Mouse (Mus musculus): ENCODE measurements around the gene C5ar2. TPM values are rescaled to one million over a fixed set of nuclear protein-coding genes. Genes with fewer than 3 reads are reported as not detected.

The C5ar2 gene
- polyA plus RNA-seq, 1 experiment from 2014 or later = 1.2 TPM

GRCm38 (mm10) chr7:16284001-16284400 lies 40.0 kb upstream of the C5ar2 start:
- no peak overlapping the region for H3K27ac ChIP-seq (ENCODE audit: low read depth)
- no peak overlapping the region for H3K4me2 ChIP-seq (ENCODE audit: low read depth, low read length)
- 93% methylated on average over 8 of the region's 8 CpGs for WGBS (ENCODE audit: insufficient replicate concordance)
- TF ChIP-seq EP300 (IDR thresholded peaks at IDR 0.05; ENCODE audit: low read depth) (no peak), CTCF (IDR thresholded peaks at IDR 0.05; ENCODE audit: low read depth) (no peak)
- DNase-seq (no peak), ATAC-seq (no peak)
- no peaks in the 10 kb centered on the region for H3K9me3 ChIP-seq (ENCODE audit: low read length)
- no peak overlapping the region for H3K4me3 ChIP-seq (ENCODE audit: low read depth, low read length)
- no peak overlapping the region for H3K9ac ChIP-seq (replicated peaks)
- no peaks in the 10 kb centered on the region for H3K27me3 ChIP-seq (ENCODE audit: insufficient read depth, low read length)
- H3K4me1 ChIP-seq (ENCODE audit: insufficient read depth) = peaks cover 11% of the 10 kb centered on the region
- H3K36me3 ChIP-seq (replicated peaks; ENCODE audit: insufficient read depth, low read length) = peaks cover 46% of the 10 kb centered on the region

- H3K9ac ChIP-seq (replicated peaks) = no peak overlapping the region
- no peak for DNase-seq
- H3K4me3 ChIP-seq (ENCODE audit: low read depth, low read length) = no peak overlapping the region
- ATAC-seq = no peak
- H3K9me3 ChIP-seq (ENCODE audit: low read length) = no peaks in the 10 kb centered on the region
- H3K27me3 ChIP-seq (ENCODE audit: insufficient read depth, low read length) = no peaks in the 10 kb centered on the region
- TF ChIP-seq EP300 (IDR thresholded peaks at IDR 0.05; ENCODE audit: low read depth) (no peak), CTCF (IDR thresholded peaks at IDR 0.05; ENCODE audit: low read depth) (no peak)
- no peak overlapping the region for H3K4me2 ChIP-seq (ENCODE audit: low read depth, low read length)
- peaks cover 52% of the 10 kb centered on the region for H3K36me3 ChIP-seq (replicated peaks; ENCODE audit: insufficient read depth, low read length)
- peaks cover 11% of the 10 kb centered on the region for H3K4me1 ChIP-seq (ENCODE audit: insufficient read depth)
- 91% methylated on average over 12 of the region's 13 CpGs for WGBS (ENCODE audit: insufficient replicate concordance)
- H3K27ac ChIP-seq (ENCODE audit: low read depth) = no peak overlapping the region
Observed at GRCm38 (mm10) chr7:16282334-16282733, 38.4 kb upstream of the C5ar2 start.

GRCm38 (mm10) chr7:16280721-16281120 lies 36.8 kb upstream of the C5ar2 start:
- TF ChIP-seq EP300 (IDR thresholded peaks at IDR 0.05; ENCODE audit: low read depth) = no peak
- no peak for TF ChIP-seq CTCF (IDR thresholded peaks at IDR 0.05; ENCODE audit: low read depth)
- peaks cover 17% of the 10 kb centered on the region for H3K4me1 ChIP-seq (ENCODE audit: insufficient read depth)
- H3K27me3 ChIP-seq (ENCODE audit: insufficient read depth, low read length) = no peaks in the 10 kb centered on the region
- no peaks in the 10 kb centered on the region for H3K9me3 ChIP-seq (ENCODE audit: low read length)
- WGBS (ENCODE audit: insufficient replicate concordance) = 80% methylated on average over 11 of the region's 11 CpGs
- H3K4me3 ChIP-seq (ENCODE audit: low read depth, low read length) = no peak overlapping the region
- ATAC-seq = no peak
- H3K4me2 ChIP-seq (ENCODE audit: low read depth, low read length) = no peak overlapping the region
- H3K9ac ChIP-seq (replicated peaks) = no peak overlapping the region
- no peak overlapping the region for H3K27ac ChIP-seq (ENCODE audit: low read depth)
- peaks cover 66% of the 10 kb centered on the region for H3K36me3 ChIP-seq (replicated peaks; ENCODE audit: insufficient read depth, low read length)
- no peak for DNase-seq

- Histone ChIP-seq H3K4me1 (ENCODE audit: insufficient read depth) (peaks cover 40% of the 10 kb centered on the region), H3K36me3 (replicated peaks; ENCODE audit: insufficient read depth, low read length) (peaks cover 26% of the 10 kb centered on the region)
- 50% methylated on average over 10 of the region's 10 CpGs for WGBS (ENCODE audit: insufficient replicate concordance)
Observed at GRCm38 (mm10) chr7:16274922-16275890, 31.3 kb upstream of the C5ar2 start.

DNA sequence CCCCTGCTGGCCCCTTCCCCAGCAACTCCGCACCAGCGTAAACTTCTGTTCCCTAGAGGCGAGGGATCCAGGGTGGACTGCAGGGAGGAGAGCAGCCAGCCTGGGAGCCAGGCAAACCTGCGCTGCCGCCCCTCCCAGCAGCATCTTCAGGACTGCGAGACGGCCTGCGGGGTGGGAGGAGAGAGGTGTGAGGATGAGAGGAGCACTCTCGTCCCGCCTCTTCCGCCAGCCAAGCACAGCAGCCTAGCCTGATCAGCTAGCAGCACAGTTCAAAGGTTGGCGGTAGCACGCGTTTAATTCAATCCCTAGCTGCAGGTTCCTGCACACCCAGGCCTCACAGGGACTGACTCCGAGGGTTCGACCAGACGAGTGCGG lies 29.8 kb upstream of the C5ar2 start:
- H3K27me3 ChIP-seq (ENCODE audit: insufficient read depth, low read length) = no peaks in the 10 kb centered on the region
- H3K9me3 ChIP-seq (ENCODE audit: low read length) = no peaks in the 10 kb centered on the region
- H3K27ac ChIP-seq (ENCODE audit: low read depth) = peak overlapping the region; percentile 98
- ATAC-seq (peak; percentile 78), DNase-seq (peak; percentile 84)
- peaks cover 40% of the 10 kb centered on the region for H3K4me1 ChIP-seq (ENCODE audit: insufficient read depth)
- H3K9ac ChIP-seq (replicated peaks) = peak overlapping the region; percentile 82
- H3K4me2 ChIP-seq (ENCODE audit: low read depth, low read length) = peak overlapping the region; percentile 99
- H3K36me3 ChIP-seq (replicated peaks; ENCODE audit: insufficient read depth, low read length) = peaks cover 21% of the 10 kb centered on the region
- no peak; the same call in 1 of the 2 replicates for TF ChIP-seq EP300 (IDR thresholded peaks at IDR 0.05; ENCODE audit: low read depth)
- TF ChIP-seq CTCF (IDR thresholded peaks at IDR 0.05; ENCODE audit: low read depth) = no peak
- WGBS (ENCODE audit: insufficient replicate concordance) = under 1% methylated on average over 18 of the region's 18 CpGs
- peak overlapping the region; percentile 85 for H3K4me3 ChIP-seq (ENCODE audit: low read depth, low read length)

More at GRCm38 (mm10) chr7:16274922-16275890, 31.3 kb upstream of the C5ar2 start:
- peak overlapping the region; percentile 98 for H3K27ac ChIP-seq (ENCODE audit: low read depth)
- ATAC-seq (0 out of 2 replicates have a peak, but pooled peaks have one; percentile 7), DNase-seq (no peak)
- H3K27me3 ChIP-seq (ENCODE audit: insufficient read depth, low read length) = no peaks in the 10 kb centered on the region
- peak overlapping the region; percentile 99 for H3K4me2 ChIP-seq (ENCODE audit: low read depth, low read length)
- H3K4me3 ChIP-seq (ENCODE audit: low read depth, low read length) = peak overlapping the region; percentile 85; the same call in 1 of the 2 replicates
- H3K9ac ChIP-seq (replicated peaks) = peak overlapping the region; percentile 82
- no peaks in the 10 kb centered on the region for H3K9me3 ChIP-seq (ENCODE audit: low read length)
- TF ChIP-seq CTCF (IDR thresholded peaks at IDR 0.05; ENCODE audit: low read depth) = no peak
- peak; percentile 62; the same call in 1 of the 2 replicates for TF ChIP-seq EP300 (IDR thresholded peaks at IDR 0.05; ENCODE audit: low read depth)

- Histone ChIP-seq H3K27me3 (ENCODE audit: insufficient read depth, low read length) (no peaks in the 10 kb centered on the region), H3K27ac (ENCODE audit: low read depth) (peak within 1 kb of the TSS; percentile 98), H3K36me3 (replicated peaks; ENCODE audit: insufficient read depth, low read length) (peaks cover 17% of the 10 kb centered on the region), H3K4me3 (ENCODE audit: low read depth, low read length) (peak within 1 kb of the TSS; percentile 85), H3K4me1 (ENCODE audit: insufficient read depth) (peaks cover 40% of the 10 kb centered on the region), H3K9me3 (ENCODE audit: low read length) (no peaks in the 10 kb centered on the region), H3K9ac (replicated peaks) (peak within 1 kb of the TSS; percentile 82), H3K4me2 (ENCODE audit: low read depth, low read length) (peak within 1 kb of the TSS; percentile 99)
- ATAC-seq = peak; percentile 79
- 2% methylated on average over 47 of the region's 49 CpGs for WGBS (ENCODE audit: insufficient replicate concordance)
- DNase-seq = peak; percentile 93
- TF ChIP-seq EP300 (IDR thresholded peaks at IDR 0.05; ENCODE audit: low read depth) (no peak; the same call in 1 of the 2 replicates), CTCF (IDR thresholded peaks at IDR 0.05; ENCODE audit: low read depth) (no peak)
Observed at GRCm38 (mm10) chr7:16273081-16273765, 29.3 kb upstream of the C5ar2 start, which contains the start of gene Inafm1. Inafm1 (minus strand) TSS chr7:16273617.
